Mouse (Mus musculus) cortical plate, adult 2 months (tissue): ENCODE results near the gene Prkce.

Source experiments
- CTCF ChIP-seq: fragments of 200-500 bp; IDR thresholded peaks from 2 replicates; pipeline ENCODE4 v1.5.1; 2011; ENCODE audit warnings: mild to moderate bottlenecking, control low read depth, low read length; ENCODE audit not compliant: insufficient read depth; ENCODE audit errors: extremely low read depth
- POLR2A ChIP-seq: fragments of 200-500 bp; IDR thresholded peaks from 2 replicates; pipeline ENCODE4 v1.6.1; 2011; ENCODE audit warnings: mild to moderate bottlenecking, low read length, control low read depth; ENCODE audit not compliant: insufficient read depth; ENCODE audit errors: extremely low read depth

- TF ChIP-seq POLR2A, result no peak
- no peak for TF ChIP-seq CTCF
Measured at GRCm38 (mm10) chr17:86507342-86508211, 340.0 kb downstream of the Prkce start.
